Mouse (Mus musculus): ENCODE results near the gene Gipc1. TPM values are rescaled to one million over a fixed set of nuclear protein-coding genes. Genes with fewer than 3 reads are reported as not detected.

Gipc1 gene
- polyA plus RNA-seq, 1 experiment: 58.6 TPM

GRCm38 (mm10) chr8:83639649-83640048 lies 12.8 kb upstream of the Gipc1 start:
- TF ChIP-seq CTCF (IDR thresholded peaks at IDR 0.05; ENCODE audit: insufficient read depth, low read length) (no peak), POLR2A (IDR thresholded peaks at IDR 0.05; ENCODE audit: borderline replicate concordance, extremely low read depth, low read depth, low read length) (no peak)
- DNase-seq: no peak
- no peak overlapping the region for H3K4me3 ChIP-seq (replicated peaks; ENCODE audit: extremely low read depth, low read depth, low read length)
- whole genome bisulfite sequencing: 41% methylated on average over 5 of the region's 5 CpGs
- no peaks in the 10 kb centered on the region for H3K4me1 ChIP-seq (ENCODE audit: control insufficient read depth, insufficient read depth, low read length)

DNA sequence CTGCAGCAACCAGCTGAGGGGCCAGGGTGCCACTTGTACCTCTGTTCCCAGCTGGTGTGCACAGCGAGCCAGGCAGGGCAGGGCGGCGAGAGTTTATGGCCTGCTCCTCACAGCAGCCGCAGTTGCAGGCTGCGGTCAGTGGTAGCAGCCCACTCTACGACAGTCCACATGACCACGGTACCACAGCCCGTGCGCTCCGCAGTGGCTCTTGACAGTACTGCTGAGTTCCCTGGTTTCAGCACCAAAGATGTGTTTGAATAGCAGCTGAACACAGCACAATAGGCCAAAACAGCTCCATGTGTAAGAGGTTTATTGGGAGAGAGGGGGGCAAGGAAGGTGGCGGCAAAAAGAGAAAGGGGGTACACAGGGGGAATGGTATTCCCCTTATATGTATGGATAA lies 5.0 kb upstream of the Gipc1 start:
- DNase-seq: no peak
- 95% methylated on average over 11 of the region's 11 CpGs for WGBS
- TF ChIP-seq POLR2A (IDR thresholded peaks at IDR 0.05; ENCODE audit: borderline replicate concordance, extremely low read depth, low read depth, low read length) (no peak), CTCF (IDR thresholded peaks at IDR 0.05; ENCODE audit: insufficient read depth, low read length) (no peak)
- Histone ChIP-seq H3K4me1 (ENCODE audit: control insufficient read depth, insufficient read depth, low read length) (peaks cover 3% of the 10 kb centered on the region; the same call in 1 of the 2 replicates), H3K4me3 (replicated peaks; ENCODE audit: extremely low read depth, low read depth, low read length) (no peak overlapping the region)

DNA sequence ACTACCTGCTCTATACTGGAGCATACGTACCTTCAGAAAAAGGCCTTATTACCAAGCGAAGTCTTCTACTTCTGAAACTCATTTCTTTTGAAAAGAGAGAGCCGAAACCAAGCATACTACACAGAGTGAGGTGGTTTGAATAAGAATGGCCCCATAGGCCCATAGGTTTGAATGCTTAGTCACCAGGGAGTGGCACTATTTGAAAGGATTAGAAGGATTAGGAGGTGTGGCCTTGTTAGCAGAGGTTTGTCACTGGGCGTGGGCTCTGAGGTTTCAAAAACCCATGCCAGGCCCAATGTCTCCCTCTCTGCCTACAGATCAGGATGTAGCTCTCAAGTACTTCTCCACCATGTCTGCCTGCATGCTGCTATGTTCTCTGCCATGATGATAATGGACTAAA lies 4.4 kb upstream of the Gipc1 start:
- Histone ChIP-seq H3K4me3 (replicated peaks; ENCODE audit: extremely low read depth, low read depth, low read length) (no peak overlapping the region), H3K4me1 (ENCODE audit: control insufficient read depth, insufficient read depth, low read length) (peaks cover 3% of the 10 kb centered on the region; the same call in 1 of the 2 replicates)
- 92% methylated on average over 4 of the region's 4 CpGs for WGBS
- DNase-seq: no peak
- TF ChIP-seq POLR2A (IDR thresholded peaks at IDR 0.05; ENCODE audit: borderline replicate concordance, extremely low read depth, low read depth, low read length): no peak
- TF ChIP-seq CTCF (IDR thresholded peaks at IDR 0.05; ENCODE audit: insufficient read depth, low read length): no peak

DNA sequence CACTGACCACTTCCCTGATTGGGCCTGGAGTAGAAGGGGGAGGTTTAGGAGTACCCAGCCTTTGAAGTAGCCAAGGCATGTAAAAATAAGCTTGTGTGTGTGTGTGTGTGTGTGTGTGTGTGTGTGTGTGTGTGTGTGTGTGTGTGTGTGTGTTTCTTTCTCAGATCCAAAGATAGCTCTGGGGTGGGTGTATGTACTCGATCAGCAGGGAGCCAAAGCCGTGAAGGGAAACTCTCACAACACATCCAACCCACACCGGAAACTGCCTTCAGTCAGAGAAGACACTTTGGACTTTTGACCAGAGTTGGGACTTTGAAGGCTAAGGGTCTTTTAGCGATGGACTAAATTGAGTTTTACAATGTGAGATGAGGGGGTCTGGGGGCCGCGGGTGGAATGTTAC lies 2.8 kb upstream of the Gipc1 start:
- 88% methylated on average over 6 of the region's 6 CpGs for WGBS
- Histone ChIP-seq H3K4me1 (ENCODE audit: control insufficient read depth, insufficient read depth, low read length) (peaks cover 8% of the 10 kb centered on the region; the same call in 1 of the 2 replicates), H3K4me3 (replicated peaks; ENCODE audit: extremely low read depth, low read depth, low read length) (no peak overlapping the region)
- TF ChIP-seq POLR2A (IDR thresholded peaks at IDR 0.05; ENCODE audit: borderline replicate concordance, extremely low read depth, low read depth, low read length) (no peak), CTCF (IDR thresholded peaks at IDR 0.05; ENCODE audit: insufficient read depth, low read length) (no peak)
- DNase-seq: no peak

GRCm38 (mm10) chr8:83652744-83653661 lies 526 bp downstream of the Gipc1 start:
- TF ChIP-seq POLR2A (IDR thresholded peaks at IDR 0.05; ENCODE audit: borderline replicate concordance, extremely low read depth, low read depth, low read length) (no peak), CTCF (IDR thresholded peaks at IDR 0.05; ENCODE audit: insufficient read depth, low read length) (no peak)

DNA sequence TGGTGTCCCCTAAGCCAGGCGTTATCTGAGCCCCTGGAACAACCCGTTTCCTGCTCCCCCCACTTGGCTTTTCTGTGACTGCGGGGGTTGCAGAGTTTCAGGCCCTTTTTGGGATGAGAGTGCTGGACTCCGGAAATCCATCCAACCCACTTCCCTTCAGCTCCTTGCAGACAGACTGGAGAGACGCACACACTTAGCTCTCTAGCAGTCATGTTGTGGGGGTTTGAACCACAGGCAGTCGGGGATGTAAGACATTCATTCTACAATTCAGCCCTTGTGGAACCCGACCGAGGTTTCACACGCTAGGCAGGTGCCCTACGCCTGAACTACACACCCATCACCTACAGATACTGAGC lies 1.2 kb downstream of the Gipc1 start:
- WGBS: 16% methylated on average over 10 of the region's 10 CpGs
- Histone ChIP-seq H3K4me3 (replicated peaks; ENCODE audit: extremely low read depth, low read depth, low read length) (no peak overlapping the region), H3K4me1 (ENCODE audit: control insufficient read depth, insufficient read depth, low read length) (peaks cover 8% of the 10 kb centered on the region; the same call in 1 of the 2 replicates)
- TF ChIP-seq POLR2A (IDR thresholded peaks at IDR 0.05; ENCODE audit: borderline replicate concordance, extremely low read depth, low read depth, low read length) (no peak), CTCF (IDR thresholded peaks at IDR 0.05; ENCODE audit: insufficient read depth, low read length) (no peak)
- DNase-seq: no peak

More at GRCm38 (mm10) chr8:83652744-83653661, 526 bp downstream of the Gipc1 start:
- WGBS: under 1% methylated on average over 46 of the region's 46 CpGs
- H3K4me1 ChIP-seq (ENCODE audit: control insufficient read depth, insufficient read depth, low read length): peaks cover 8% of the 10 kb centered on the region; the same call in 1 of the 2 replicates
- peak overlapping the region; percentile 84 for H3K4me3 ChIP-seq (replicated peaks; ENCODE audit: extremely low read depth, low read depth, low read length)
- DNase-seq: peak; percentile 29

GRCm38 (mm10) chr8:83654725-83655124 lies 2.2 kb downstream of the Gipc1 start:
- TF ChIP-seq POLR2A (IDR thresholded peaks at IDR 0.05; ENCODE audit: borderline replicate concordance, extremely low read depth, low read depth, low read length) (no peak), CTCF (IDR thresholded peaks at IDR 0.05; ENCODE audit: insufficient read depth, low read length) (no peak)
- Histone ChIP-seq H3K4me1 (ENCODE audit: control insufficient read depth, insufficient read depth, low read length) (peaks cover 8% of the 10 kb centered on the region; the same call in 1 of the 2 replicates), H3K4me3 (replicated peaks; ENCODE audit: extremely low read depth, low read depth, low read length) (no peak overlapping the region)
- DNase-seq: no peak
- WGBS: 86% methylated on average over 6 of the region's 6 CpGs

DNA sequence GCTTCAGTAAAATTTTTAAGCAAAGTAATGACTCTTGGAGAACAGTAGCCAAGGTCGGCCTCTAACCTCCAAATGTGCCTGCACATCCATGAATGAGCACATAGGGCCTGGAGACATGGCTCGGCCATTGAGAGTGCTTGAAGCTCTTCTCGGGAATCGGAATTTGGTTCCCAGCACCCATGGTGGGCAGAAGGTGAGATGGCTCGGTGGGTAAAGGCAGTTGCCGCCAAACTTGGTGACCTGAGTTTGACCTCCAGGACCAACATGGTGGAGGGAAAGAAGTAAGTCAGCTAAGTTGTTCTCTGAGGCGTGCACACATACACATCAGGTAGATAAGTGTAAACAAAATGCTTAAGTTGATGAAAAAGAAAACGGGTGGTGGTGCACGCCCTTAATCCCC lies 3.6 kb downstream of the Gipc1 start:
- WGBS: 82% methylated on average over 9 of the region's 9 CpGs
- no peak overlapping the region for H3K4me3 ChIP-seq (replicated peaks; ENCODE audit: extremely low read depth, low read depth, low read length)
- no peak for DNase-seq
- no peak for TF ChIP-seq POLR2A (IDR thresholded peaks at IDR 0.05; ENCODE audit: borderline replicate concordance, extremely low read depth, low read depth, low read length)
- no peak for TF ChIP-seq CTCF (IDR thresholded peaks at IDR 0.05; ENCODE audit: insufficient read depth, low read length)
- peaks cover 8% of the 10 kb centered on the region; the same call in 1 of the 2 replicates for H3K4me1 ChIP-seq (ENCODE audit: control insufficient read depth, insufficient read depth, low read length)

- TF ChIP-seq POLR2A (IDR thresholded peaks at IDR 0.05; ENCODE audit: borderline replicate concordance, extremely low read depth, low read depth, low read length) (no peak), CTCF (IDR thresholded peaks at IDR 0.05; ENCODE audit: insufficient read depth, low read length) (no peak)
- DNase-seq: peak; percentile 29
- 55% methylated on average over 13 of the region's 13 CpGs for WGBS
These were observed 4.2 kb downstream of the Gipc1 start for GRCm38 (mm10) chr8:83656484-83657246.

More at GRCm38 (mm10) chr8:83656484-83657246, 4.2 kb downstream of the Gipc1 start:
- Histone ChIP-seq H3K4me1 (ENCODE audit: control insufficient read depth, insufficient read depth, low read length) (peaks cover 8% of the 10 kb centered on the region; the same call in 1 of the 2 replicates), H3K4me3 (replicated peaks; ENCODE audit: extremely low read depth, low read depth, low read length) (no peak overlapping the region)

All from lung, adult 2 months (tissue).